Mouse (Mus musculus) cortical plate, adult 2 months (tissue): ENCODE measurements around the gene Clcn7.

Source experiments
- CTCF ChIP-seq: fragments of 200-500 bp; IDR thresholded peaks from 2 replicates; pipeline ENCODE4 v1.5.1; 2011; ENCODE audit warnings: mild to moderate bottlenecking, control low read depth, low read length; ENCODE audit not compliant: insufficient read depth; ENCODE audit errors: extremely low read depth
- POLR2A ChIP-seq: fragments of 200-500 bp; IDR thresholded peaks from 2 replicates; pipeline ENCODE4 v1.6.1; 2011; ENCODE audit warnings: mild to moderate bottlenecking, low read length, control low read depth; ENCODE audit not compliant: insufficient read depth; ENCODE audit errors: extremely low read depth

GRCm38 (mm10) chr17:25165970-25166671 is 32.9 kb downstream of the Clcn7 start:
- TF ChIP-seq CTCF (no peak), POLR2A (no peak)
